Mouse (Mus musculus) stomach, embryonic 16.5 days (tissue): Measurements from ENCODE around the gene Myh7. TPM values are rescaled to one million over a fixed set of nuclear protein-coding genes. Genes with fewer than 3 reads are reported as not detected.

Experiments used
- ATAC-seq: fragments of 200-750 bp; cut with Nextera tagmentation; 2 replicates; pipeline ENCODE4 v1.8.0; 2017; ENCODE audit warnings: moderate number of reproducible peaks, moderate TSS enrichment; ENCODE audit not compliant: insufficient read depth, low FRiP score
- H3K27ac ChIP-seq: fragments of 300-500 bp; sonication (generic); 2 replicates; pipeline ENCODE4 v1.5.1; 2014; ENCODE audit warnings: low read length
- H3K27me3 ChIP-seq: fragments of 300-500 bp; sonication (generic); 2 replicates; pipeline ENCODE4 v1.6.1; 2014; ENCODE audit warnings: low read length, control low read depth, mixed read lengths; ENCODE audit not compliant: control insufficient read depth, insufficient read depth
- H3K36me3 ChIP-seq: fragments of 300-500 bp; sonication (generic); 2 replicates; pipeline ENCODE4 v1.6.1; 2014; ENCODE audit warnings: low read length; ENCODE audit not compliant: control insufficient read depth, insufficient read depth
- H3K4me1 ChIP-seq: fragments of 300-500 bp; sonication (generic); 2 replicates; pipeline ENCODE4 v1.6.1; 2014; ENCODE audit warnings: low read length, control low read depth, mixed read lengths; ENCODE audit not compliant: control insufficient read depth, insufficient read depth
- H3K4me2 ChIP-seq: fragments of 300-500 bp; sonication (generic); 2 replicates; pipeline ENCODE4 v1.6.1; 2014; ENCODE audit warnings: low read depth, low read length, mixed read lengths
- H3K4me3 ChIP-seq: fragments of 300-500 bp; sonication (generic); replicated peaks from 2 replicates; pipeline ENCODE4 v1.5.1; 2014; ENCODE audit warnings: mild to moderate bottlenecking, low read length
- H3K9ac ChIP-seq: fragments of 300-500 bp; sonication (generic); 2 replicates; pipeline ENCODE4 v1.6.1; 2014; ENCODE audit warnings: low read length
- H3K9me3 ChIP-seq: fragments of 300-500 bp; sonication (generic); replicated peaks from 2 replicates; pipeline ENCODE4 v1.6.1; 2016; ENCODE audit warnings: low read length, control low read depth; ENCODE audit not compliant: control insufficient read depth
- WGBS: fragments of 180-500 bp; shearing (Covaris S2); extraction: QIAGEN DNeasy Blood & Tissue Kit; methylation state at CpG from one replicate; pipeline ENCODE4 v1.1.7; 2014; 5-methylcytosine and 5-hydroxymethylcytosine counted together
- polyA plus RNA-seq: library from polyadenylated mRNA; unstranded; fragments of >200 nt; fragmentation: Nextera tagmentation; extraction: Ambion mirVana; gene quantifications from 2 replicates; pipeline ENCODE4 v1.2.1, GENCODE M21; 2015

Myh7 gene
- polyA plus RNA-seq, 1 experiment from 2014 or later: 25.7 TPM

DNA sequence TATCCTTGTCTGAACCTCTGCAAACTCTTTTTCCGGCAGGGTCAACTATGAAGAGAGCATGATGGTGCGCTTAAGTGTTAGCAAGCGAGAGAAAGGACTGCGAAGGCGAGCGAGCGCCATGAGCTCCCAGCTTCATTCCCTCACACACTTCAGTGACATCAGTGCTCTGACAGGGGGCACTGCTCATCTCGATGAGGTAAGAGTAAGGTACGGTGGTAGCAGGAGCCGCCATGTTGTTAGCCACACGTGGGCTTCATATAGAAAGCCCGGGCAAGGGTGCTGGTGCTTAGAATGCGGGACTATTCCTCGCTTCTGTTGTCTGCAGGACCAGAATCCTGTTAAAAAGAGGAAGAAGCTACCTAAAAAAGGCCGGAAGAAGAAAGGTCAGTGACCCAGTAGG is 28.6 kb upstream of the Myh7 start:
- H3K4me3 ChIP-seq: no peak overlapping the region
- no peak overlapping the region for H3K9ac ChIP-seq
- WGBS: 88% methylated on average over 15 of the region's 15 CpGs
- no peaks in the 10 kb centered on the region for H3K27me3 ChIP-seq
- no peaks in the 10 kb centered on the region for H3K4me1 ChIP-seq
- ATAC-seq: no peak
- H3K36me3 ChIP-seq: peaks cover 36% of the 10 kb centered on the region
- H3K9me3 ChIP-seq: no peaks in the 10 kb centered on the region
- H3K27ac ChIP-seq: no peak overlapping the region
- no peak overlapping the region for H3K4me2 ChIP-seq

DNA sequence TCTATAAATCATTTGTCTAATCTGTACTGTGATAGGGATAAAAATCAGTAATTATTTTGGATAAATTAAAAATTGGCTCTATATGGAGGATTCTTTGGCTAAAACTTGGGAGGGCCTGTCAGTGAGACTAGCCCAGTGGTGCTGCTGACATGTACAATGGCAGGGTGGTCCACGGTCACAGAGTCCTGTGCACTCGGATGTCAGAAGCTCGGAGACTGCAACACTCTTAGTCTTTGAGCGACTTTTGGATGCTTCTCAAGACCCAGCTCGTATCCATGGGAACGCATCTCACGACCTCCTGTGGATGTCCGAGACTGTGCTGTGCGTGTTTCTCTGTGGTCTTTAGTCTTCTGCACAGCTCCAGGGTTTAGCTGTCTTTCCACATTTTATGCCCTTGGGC is 26.0 kb upstream of the Myh7 start:
- Histone ChIP-seq H3K9me3 (no peaks in the 10 kb centered on the region), H3K4me1 (no peaks in the 10 kb centered on the region), H3K4me3 (no peak overlapping the region), H3K27me3 (no peaks in the 10 kb centered on the region), H3K9ac (no peak overlapping the region), H3K4me2 (no peak overlapping the region), H3K36me3 (peaks cover 36% of the 10 kb centered on the region), H3K27ac (no peak overlapping the region)
- 86% methylated on average over 9 of the region's 9 CpGs for WGBS
- no peak for ATAC-seq

DNA sequence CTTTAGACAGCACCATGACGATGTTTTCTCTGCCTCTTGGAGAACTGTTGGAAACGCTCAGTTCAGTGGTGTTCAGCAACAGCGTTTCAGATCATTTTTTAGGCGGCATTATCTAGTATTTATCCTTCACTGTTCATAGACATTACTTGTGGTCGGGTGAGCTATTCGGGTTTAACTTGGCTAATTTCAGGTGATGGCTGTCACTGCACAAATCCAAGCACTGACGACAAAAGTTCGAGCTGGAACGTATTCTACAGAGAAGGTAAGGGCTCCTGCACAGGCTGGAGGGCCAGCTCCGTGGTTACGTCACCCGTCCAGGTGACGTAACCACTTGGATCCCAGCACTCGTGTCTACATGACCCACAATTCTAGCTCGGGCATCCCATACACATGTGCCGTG is 22.4 kb upstream of the Myh7 start:
- no peak for ATAC-seq
- 90% methylated on average over 16 of the region's 16 CpGs for WGBS
- Histone ChIP-seq H3K4me3 (no peak overlapping the region), H3K9me3 (no peaks in the 10 kb centered on the region), H3K27me3 (no peaks in the 10 kb centered on the region), H3K9ac (no peak overlapping the region), H3K36me3 (peaks cover 10% of the 10 kb centered on the region; the same call in 1 of the 2 replicates), H3K27ac (no peak overlapping the region), H3K4me2 (no peak overlapping the region), H3K4me1 (no peaks in the 10 kb centered on the region)

DNA sequence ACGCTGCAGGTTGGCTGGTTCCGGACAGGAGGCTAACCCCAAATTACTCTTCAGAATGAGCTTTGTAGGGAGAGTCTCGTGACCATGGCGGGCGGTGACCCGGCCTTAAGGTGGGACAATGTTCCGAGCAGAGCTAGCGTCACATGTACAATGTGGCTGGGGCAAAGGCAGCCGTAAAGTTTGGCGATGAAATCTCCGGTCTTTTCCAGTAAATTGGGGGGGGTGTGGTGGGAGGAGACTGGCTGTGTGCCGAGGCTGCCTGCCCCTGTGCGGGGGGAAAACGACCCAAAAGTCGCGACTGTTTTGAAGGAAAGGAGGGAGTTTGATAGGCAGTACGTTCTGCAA is 21.3 kb upstream of the Myh7 start:
- Histone ChIP-seq H3K9ac (peak overlapping the region; percentile 89), H3K4me2 (peak overlapping the region; percentile 82), H3K9me3 (no peaks in the 10 kb centered on the region), H3K4me1 (no peaks in the 10 kb centered on the region), H3K36me3 (peaks cover 4% of the 10 kb centered on the region; the same call in 1 of the 2 replicates), H3K4me3 (peak overlapping the region; percentile 84), H3K27ac (peak overlapping the region; percentile 88), H3K27me3 (no peaks in the 10 kb centered on the region)
- WGBS: under 1% methylated on average over 17 of the region's 17 CpGs
- ATAC-seq: no peak

DNA sequence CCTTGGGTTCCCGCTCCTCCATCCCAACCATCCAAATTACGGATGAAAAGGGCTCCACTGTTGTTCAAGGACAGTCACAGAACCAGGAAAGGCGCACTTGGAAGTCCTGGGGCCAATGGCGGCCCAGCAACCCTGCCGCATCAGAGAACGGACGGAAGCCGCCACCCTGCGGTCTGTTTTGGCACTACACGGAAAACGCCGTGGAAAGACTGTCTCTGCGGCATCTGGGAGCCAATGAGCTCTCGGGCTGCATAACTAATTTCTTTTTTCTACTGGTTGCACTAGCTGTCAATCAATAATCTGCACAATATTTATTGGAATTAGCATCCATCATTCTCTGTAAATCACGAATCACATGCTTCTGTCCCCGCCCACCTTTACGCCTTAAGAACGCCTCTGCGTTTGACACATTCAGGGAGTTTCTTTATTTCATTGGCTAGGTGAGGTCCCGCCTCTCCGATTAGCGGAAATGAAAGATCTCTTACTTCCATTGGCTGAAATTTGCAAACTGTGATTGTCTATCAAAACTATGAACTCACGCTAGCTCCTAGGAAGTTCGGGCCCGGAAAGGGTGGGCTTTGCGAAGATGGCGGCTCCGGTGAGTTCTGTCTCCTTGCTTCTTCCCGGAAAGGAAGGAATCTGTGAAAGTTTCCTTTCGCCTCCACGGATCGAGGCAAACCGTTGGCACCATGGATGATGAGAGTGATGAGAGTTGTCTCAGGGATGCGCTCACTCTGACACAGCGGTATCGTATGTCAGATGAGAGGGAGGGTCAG is 20.8 kb upstream of the Myh7 start, which contains the start of gene Ngdn:
Gene Ngdn, plus strand, starts transcription at position 464 of the 776 bp plus-strand sequence.
- Histone ChIP-seq H3K4me2 (peak within 1 kb of the TSS; percentile 86), H3K9ac (peak within 1 kb of the TSS; percentile 89), H3K4me3 (peak within 1 kb of the TSS; percentile 84), H3K4me1 (no peaks in the 10 kb centered on the region), H3K9me3 (no peaks in the 10 kb centered on the region), H3K36me3 (peaks cover 4% of the 10 kb centered on the region; the same call in 1 of the 2 replicates), H3K27ac (peak within 1 kb of the TSS; percentile 93), H3K27me3 (no peaks in the 10 kb centered on the region)
- WGBS: under 1% methylated on average over 36 of the region's 36 CpGs
- ATAC-seq: peak; percentile 97

DNA sequence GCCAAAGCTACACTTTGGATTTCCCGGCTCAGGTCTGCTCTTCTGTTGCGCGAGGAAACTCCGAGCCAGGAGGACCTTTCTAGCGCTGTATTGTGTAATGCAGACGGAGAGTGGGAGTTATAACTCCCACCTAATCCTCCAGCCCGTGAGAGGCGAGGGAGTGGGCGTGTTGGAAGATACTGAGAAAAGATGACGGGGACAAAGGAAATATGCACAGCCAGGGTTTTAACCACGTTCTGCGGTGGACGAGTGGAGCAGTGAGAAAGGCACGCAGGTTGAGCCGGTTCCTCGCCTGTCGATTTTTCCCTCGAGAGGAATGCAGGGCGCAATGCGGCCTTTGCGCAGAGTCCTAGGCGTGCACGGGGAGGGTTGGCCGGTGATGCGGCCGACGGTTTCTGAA is 20.2 kb upstream of the Myh7 start:
- peak; percentile 61 for ATAC-seq
- Histone ChIP-seq H3K27me3 (no peaks in the 10 kb centered on the region), H3K9ac (peak overlapping the region; percentile 81), H3K4me2 (peak overlapping the region; percentile 86), H3K27ac (peak overlapping the region; percentile 93), H3K36me3 (peaks cover 4% of the 10 kb centered on the region; the same call in 1 of the 2 replicates), H3K4me1 (no peaks in the 10 kb centered on the region), H3K9me3 (no peaks in the 10 kb centered on the region), H3K4me3 (peak overlapping the region; percentile 57)
- under 1% methylated on average over 27 of the region's 27 CpGs for WGBS

DNA sequence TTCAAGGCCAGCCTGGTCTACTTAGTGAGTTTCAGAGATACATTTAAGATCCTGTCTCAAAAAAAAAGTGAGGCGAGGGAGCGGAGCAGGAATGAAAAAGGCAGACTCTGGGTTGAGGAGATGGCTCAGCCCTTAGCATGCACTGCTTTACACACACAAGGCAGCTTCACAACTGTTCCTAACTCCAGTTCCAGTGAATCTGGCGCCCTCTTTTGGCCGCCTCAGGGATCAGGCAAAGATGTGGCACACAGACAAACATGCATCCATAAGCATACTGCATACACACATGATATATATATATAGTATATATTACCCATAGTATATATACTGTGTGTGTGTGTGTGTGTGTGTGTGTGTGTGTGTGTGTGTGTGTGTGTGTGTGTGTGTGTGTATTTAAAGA is 16.7 kb upstream of the Myh7 start:
- Histone ChIP-seq H3K27me3 (no peaks in the 10 kb centered on the region), H3K36me3 (no peaks in the 10 kb centered on the region), H3K27ac (no peak overlapping the region), H3K4me3 (no peak overlapping the region), H3K4me1 (no peaks in the 10 kb centered on the region), H3K4me2 (no peak overlapping the region), H3K9me3 (no peaks in the 10 kb centered on the region), H3K9ac (no peak overlapping the region)
- 62% methylated on average over 4 of the region's 4 CpGs for WGBS
- ATAC-seq: no peak

DNA sequence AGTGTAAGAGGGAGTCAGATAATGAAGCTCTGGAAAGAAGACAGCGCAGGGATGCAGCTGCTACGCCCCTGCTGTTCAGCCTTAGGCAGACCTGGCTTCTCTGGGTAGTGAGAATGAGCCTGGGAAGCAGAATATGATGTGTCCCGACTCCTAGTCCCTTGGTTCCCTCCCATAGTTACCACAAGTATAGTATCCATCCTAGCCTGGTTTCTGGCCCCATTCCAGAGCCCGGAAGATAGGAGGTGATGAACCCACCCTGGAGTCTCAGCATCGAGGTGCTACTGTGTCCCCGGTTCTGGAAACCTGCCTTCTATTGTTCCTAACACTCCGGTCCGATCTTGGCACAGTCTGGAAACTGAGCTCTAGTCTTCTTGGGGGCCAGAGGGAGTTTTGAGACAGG is 14.0 kb upstream of the Myh7 start:
- ATAC-seq: no peak
- no peaks in the 10 kb centered on the region for H3K27me3 ChIP-seq
- H3K27ac ChIP-seq: no peak overlapping the region
- no peak overlapping the region for H3K4me3 ChIP-seq
- 0 out of 2 replicates have a peak, but pooled peaks cover 4% of the 10 kb centered on the region for H3K4me1 ChIP-seq
- no peak overlapping the region for H3K9ac ChIP-seq
- H3K9me3 ChIP-seq: no peaks in the 10 kb centered on the region
- no peaks in the 10 kb centered on the region for H3K36me3 ChIP-seq
- WGBS: 74% methylated on average over 8 of the region's 8 CpGs
- no peak overlapping the region for H3K4me2 ChIP-seq

DNA sequence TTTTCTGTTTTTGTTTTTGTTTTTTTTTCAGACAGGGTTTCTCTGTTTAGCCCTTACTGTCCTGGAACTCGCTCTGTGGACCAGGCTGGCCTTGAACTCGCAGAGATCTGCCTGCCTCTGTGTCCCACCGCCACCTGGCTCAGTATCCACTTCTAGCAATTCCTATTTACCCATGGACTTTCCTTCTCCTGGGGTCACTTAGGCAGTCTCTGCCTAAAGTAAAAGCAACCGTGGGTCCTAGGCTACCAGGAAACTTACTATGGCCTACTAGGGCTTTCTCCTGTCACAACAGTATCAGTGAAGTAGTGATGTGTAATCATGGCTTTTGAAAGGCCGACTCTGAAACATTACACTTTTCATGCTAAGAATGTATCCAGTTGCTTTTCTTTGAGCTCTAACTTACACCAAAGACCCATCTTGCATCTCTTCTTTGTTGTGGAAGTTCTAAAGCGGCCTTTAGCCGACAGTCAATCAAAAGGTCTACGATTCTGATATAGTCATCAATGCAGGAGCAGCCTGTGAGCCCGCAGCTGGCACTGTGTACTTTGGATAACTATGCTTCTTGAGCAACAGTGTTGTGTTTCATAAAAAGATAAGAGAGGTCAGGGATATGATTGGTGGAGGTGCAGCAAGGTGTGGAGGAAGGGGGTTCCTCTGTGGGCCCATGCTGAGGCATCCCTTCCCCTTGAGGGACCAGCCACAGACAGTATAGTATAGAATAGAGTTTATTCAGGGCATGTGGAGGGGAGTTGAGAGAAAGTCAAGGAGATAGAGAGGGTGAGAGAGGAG is 12.9 kb upstream of the Myh7 start:
- no peaks in the 10 kb centered on the region for H3K36me3 ChIP-seq
- 77% methylated on average over 9 of the region's 9 CpGs for WGBS
- ATAC-seq: no peak
- H3K9ac ChIP-seq: no peak overlapping the region
- H3K27me3 ChIP-seq: no peaks in the 10 kb centered on the region
- no peak overlapping the region for H3K4me3 ChIP-seq
- H3K4me2 ChIP-seq: no peak overlapping the region
- H3K9me3 ChIP-seq: no peaks in the 10 kb centered on the region
- peaks cover 10% of the 10 kb centered on the region for H3K4me1 ChIP-seq
- no peak overlapping the region for H3K27ac ChIP-seq
